Mouse (Mus musculus): ENCODE data around the gene Ldhd.
A peak's percentile ranks its signal among the peaks of the same experiment; 100 is the strongest.

DNA sequence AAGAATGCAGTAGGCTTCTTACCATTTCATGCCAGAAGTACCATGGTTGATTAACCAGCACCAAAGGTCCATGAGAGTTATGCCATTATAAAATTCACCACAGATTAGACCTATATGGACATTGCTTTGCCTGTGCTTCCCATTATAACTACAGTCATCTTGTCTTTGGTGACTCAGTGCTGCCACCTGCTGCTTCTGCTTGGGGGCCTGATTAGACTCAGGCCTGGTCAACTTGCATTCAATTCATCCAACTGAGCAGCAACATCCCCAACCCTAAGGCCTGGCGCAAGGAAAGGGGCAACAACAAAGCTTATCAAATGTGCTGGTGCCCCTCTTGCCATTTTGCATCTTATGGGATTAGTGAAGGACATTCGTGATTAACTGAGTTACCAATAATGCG is 32.3 kb upstream of the Ldhd start:
- TF ChIP-seq CTCF (IDR thresholded peaks at IDR 0.05; ENCODE audit: low read depth) (peak; percentile 89), EP300 (IDR thresholded peaks at IDR 0.05; ENCODE audit: low read depth) (no peak)

Data from heart, postnatal 0 days (tissue).